Mouse (Mus musculus) hindbrain, embryonic 15.5 days (tissue): ENCODE data around the gene Gm10912. TPM values are rescaled to one million over a fixed set of nuclear protein-coding genes. Genes with fewer than 3 reads are reported as not detected.
A peak's percentile ranks its signal among the peaks of the same experiment; 100 is the strongest.
"Not testable (repeated sequence)": the region's sequence is repeated elsewhere in the genome, so short reads cannot be mapped to it uniquely, and the experiment has no call there.

ENCODE experiments used
- ATAC-seq: fragments of 200-750 bp; cut with Nextera tagmentation; 2 replicates; pipeline ENCODE4 v1.8.0; 2017; ENCODE audit warnings: low read depth, moderate number of reproducible peaks, moderate TSS enrichment; ENCODE audit not compliant: low FRiP score
- H3K27ac ChIP-seq: fragments of 300-500 bp; sonication (generic); replicated peaks from 2 replicates; pipeline ENCODE4 v1.5.1; 2015; ENCODE audit warnings: mild to moderate bottlenecking, inconsistent platforms
- H3K27me3 ChIP-seq: fragments of 300-500 bp; sonication (generic); 2 replicates; pipeline ENCODE4 v1.6.1; 2015; ENCODE audit warnings: control low read depth, inconsistent platforms
- H3K36me3 ChIP-seq: fragments of 300-500 bp; sonication (generic); 2 replicates; pipeline ENCODE4 v1.6.1; 2015; ENCODE audit warnings: control low read depth, inconsistent platforms
- H3K4me1 ChIP-seq: fragments of 300-500 bp; sonication (generic); replicated peaks from 2 replicates; pipeline ENCODE4 v1.6.1; 2015; ENCODE audit warnings: control low read depth, inconsistent platforms
- H3K4me2 ChIP-seq: fragments of 300-500 bp; sonication (generic); 2 replicates; pipeline ENCODE4 v1.6.1; 2015; ENCODE audit warnings: moderate library complexity, mild to moderate bottlenecking, inconsistent platforms
- H3K4me3 ChIP-seq: fragments of 300-500 bp; sonication (generic); 2 replicates; pipeline ENCODE4 v1.5.1; 2015; ENCODE audit warnings: mild to moderate bottlenecking, inconsistent platforms
- H3K9ac ChIP-seq: fragments of 300-500 bp; sonication (generic); 2 replicates; pipeline ENCODE4 v1.6.1; 2015; ENCODE audit warnings: inconsistent platforms
- H3K9me3 ChIP-seq: fragments of 300-500 bp; sonication (generic); 2 replicates; pipeline ENCODE4 v1.6.1; 2016; ENCODE audit warnings: control low read depth, inconsistent platforms
- WGBS: fragments of 180-500 bp; shearing (Covaris S2); methylation state at CpG from one replicate; pipeline ENCODE4 v1.1.7; 2015; 5-methylcytosine and 5-hydroxymethylcytosine counted together
- polyA plus RNA-seq: library from polyadenylated mRNA; unstranded; fragments of >200 nt; fragmentation: Nextera tagmentation; extraction: Ambion mirVana; gene quantifications from 2 replicates; pipeline ENCODE4 v1.2.1, GENCODE M21; 2015

The Gm10912 gene
- polyA plus RNA-seq, 1 experiment from 2014 or later, result not detected

GRCm38 (mm10) chr2:104078285-104078684 lies 12.7 kb downstream of the Gm10912 start:
- 83% methylated on average over 5 of the region's 5 CpGs for WGBS
- not testable (repeated sequence) for H3K4me1 ChIP-seq, H3K4me3 ChIP-seq, H3K36me3 ChIP-seq, H3K9ac ChIP-seq, H3K27me3 ChIP-seq, H3K4me2 ChIP-seq, H3K9me3 ChIP-seq, H3K27ac ChIP-seq, ATAC-seq

DNA sequence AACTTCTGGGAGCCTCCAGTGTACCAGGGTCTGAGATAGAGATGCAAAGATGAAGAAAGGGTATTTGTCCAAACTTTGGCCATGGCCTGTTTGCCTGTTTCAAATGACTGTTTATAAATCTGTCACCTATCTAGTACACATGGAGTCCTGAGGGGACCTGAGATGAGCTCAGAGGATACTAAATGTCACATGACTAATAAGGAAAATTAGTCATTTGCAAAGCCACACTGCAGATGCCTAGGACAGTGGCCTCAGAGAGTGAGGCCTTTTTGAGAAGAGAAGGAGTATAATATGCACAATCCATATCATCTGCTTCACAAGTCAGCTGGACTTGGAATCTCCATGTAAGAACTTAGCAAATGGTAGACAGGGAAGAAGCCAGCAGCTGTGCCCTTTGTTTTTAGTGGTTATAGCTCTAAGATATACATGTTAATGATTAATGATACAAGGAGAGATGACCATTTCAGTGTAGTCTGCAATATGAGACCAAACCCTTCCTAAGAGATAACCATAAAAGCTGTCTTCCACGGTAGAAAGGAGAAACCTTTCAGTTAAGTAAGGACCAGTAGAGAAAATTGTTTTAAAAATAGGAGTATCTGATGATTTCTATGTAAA lies 15.9 kb downstream of the Gm10912 start:
- H3K9me3 ChIP-seq, H3K4me1 ChIP-seq, H3K4me2 ChIP-seq, H3K4me3 ChIP-seq, ATAC-seq, H3K9ac ChIP-seq, H3K36me3 ChIP-seq, H3K27me3 ChIP-seq, H3K27ac ChIP-seq: not testable (repeated sequence)
- no CpG with 5 or more reads among the region's 1 CpGs for WGBS

- no peak overlapping the region for H3K27ac ChIP-seq
- no peaks in the 10 kb centered on the region for H3K9me3 ChIP-seq
- H3K4me1 ChIP-seq, result no peaks in the 10 kb centered on the region
- H3K36me3 ChIP-seq, result no peaks in the 10 kb centered on the region
- no peak overlapping the region for H3K4me3 ChIP-seq
- no peaks in the 10 kb centered on the region for H3K27me3 ChIP-seq
- no peak for ATAC-seq
- no peak overlapping the region for H3K9ac ChIP-seq
- H3K4me2 ChIP-seq, result no peak overlapping the region
Measured at GRCm38 (mm10) chr2:104082474-104082873, 16.8 kb downstream of the Gm10912 start.

DNA sequence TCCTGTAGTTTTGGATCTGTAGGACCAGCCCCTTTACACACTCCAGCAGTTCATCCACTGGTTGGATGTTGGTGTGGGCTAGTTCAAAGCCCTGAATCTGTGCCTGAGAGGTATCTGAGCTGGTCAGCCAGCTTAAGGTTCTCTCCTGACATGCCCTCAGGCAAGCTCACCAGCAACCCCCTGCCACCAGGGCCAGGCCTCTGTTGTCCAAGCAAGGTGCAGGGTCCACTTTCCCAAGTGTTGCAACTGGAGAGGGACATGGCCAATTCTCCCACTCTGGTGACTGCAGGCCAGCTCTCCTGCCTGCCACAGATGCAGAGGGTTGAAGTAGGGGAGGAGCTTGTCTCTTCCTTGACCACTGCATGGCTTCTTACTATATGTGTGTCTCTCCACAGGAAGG lies 18.4 kb downstream of the Gm10912 start:
- ATAC-seq, H3K9me3 ChIP-seq, H3K4me1 ChIP-seq, H3K27me3 ChIP-seq, H3K4me3 ChIP-seq, H3K36me3 ChIP-seq, H3K9ac ChIP-seq, H3K4me2 ChIP-seq, H3K27ac ChIP-seq: not testable (repeated sequence)

- H3K36me3 ChIP-seq, H3K9me3 ChIP-seq, ATAC-seq, H3K4me1 ChIP-seq, H3K4me2 ChIP-seq, H3K27me3 ChIP-seq, H3K4me3 ChIP-seq, H3K9ac ChIP-seq, H3K27ac ChIP-seq: not testable (repeated sequence)
- 92% methylated on average over 1 of the region's 1 CpGs for WGBS
Measured at GRCm38 (mm10) chr2:104087562-104087961, 21.9 kb downstream of the Gm10912 start.

GRCm38 (mm10) chr2:104093305-104093704 lies 27.7 kb downstream of the Gm10912 start:
- no peak overlapping the region for H3K4me2 ChIP-seq
- 89% methylated on average over 2 of the region's 2 CpGs for WGBS
- no peaks in the 10 kb centered on the region for H3K36me3 ChIP-seq
- ATAC-seq, result no peak
- H3K9me3 ChIP-seq, result no peaks in the 10 kb centered on the region
- H3K9ac ChIP-seq, result no peak overlapping the region
- no peak overlapping the region for H3K27ac ChIP-seq
- peaks cover 11% of the 10 kb centered on the region for H3K4me1 ChIP-seq
- H3K27me3 ChIP-seq, result no peaks in the 10 kb centered on the region
- H3K4me3 ChIP-seq, result no peak overlapping the region

GRCm38 (mm10) chr2:104095741-104096213 lies 30.2 kb downstream of the Gm10912 start, which contains the start of gene Cd59a:
Cd59a (plus strand) TSS chr2:104095801.
- peaks cover 11% of the 10 kb centered on the region for H3K4me1 ChIP-seq
- 12% methylated on average over 15 of the region's 15 CpGs for WGBS

GRCm38 (mm10) chr2:104096256-104096655 lies 30.6 kb downstream of the Gm10912 start:
- Histone ChIP-seq H3K27me3 (no peaks in the 10 kb centered on the region), H3K4me1 (peaks cover 11% of the 10 kb centered on the region), H3K36me3 (no peaks in the 10 kb centered on the region), H3K27ac (peak overlapping the region; percentile 76), H3K9ac (peak overlapping the region; percentile 49), H3K4me3 (peak overlapping the region; percentile 43), H3K9me3 (no peaks in the 10 kb centered on the region), H3K4me2 (peak overlapping the region; percentile 64)
- WGBS, result 39% methylated on average over 10 of the region's 10 CpGs
- no peak for ATAC-seq

More at GRCm38 (mm10) chr2:104095741-104096213, 30.2 kb downstream of the Gm10912 start, which contains the start of gene Cd59a:
- peak within 1 kb of the TSS; percentile 49 for H3K9ac ChIP-seq
- H3K4me3 ChIP-seq, result peak within 1 kb of the TSS; percentile 43
- H3K27ac ChIP-seq, result peak within 1 kb of the TSS; percentile 76
- no peaks in the 10 kb centered on the region for H3K36me3 ChIP-seq
- peak; percentile 90 for ATAC-seq
- no peaks in the 10 kb centered on the region for H3K9me3 ChIP-seq
- H3K4me2 ChIP-seq, result peak within 1 kb of the TSS; percentile 64
- H3K27me3 ChIP-seq, result no peaks in the 10 kb centered on the region

GRCm38 (mm10) chr2:104096796-104097195 lies 31.2 kb downstream of the Gm10912 start:
- not testable (repeated sequence) for H3K9me3 ChIP-seq, H3K4me3 ChIP-seq, H3K27ac ChIP-seq, H3K9ac ChIP-seq, H3K36me3 ChIP-seq, H3K27me3 ChIP-seq
- 65% methylated on average over 1 of the region's 1 CpGs for WGBS
- peak overlapping the region; percentile 64; the same call in 1 of the 2 replicates for H3K4me2 ChIP-seq
- peaks cover 11% of the 10 kb centered on the region for H3K4me1 ChIP-seq
- peak; percentile 25; the same call in 1 of the 2 replicates for ATAC-seq

- 95% methylated on average over 4 of the region's 4 CpGs for WGBS
- not testable (repeated sequence) for H3K9ac ChIP-seq, H3K9me3 ChIP-seq, H3K36me3 ChIP-seq, H3K27me3 ChIP-seq, H3K4me3 ChIP-seq, H3K27ac ChIP-seq, H3K4me2 ChIP-seq, ATAC-seq
- peaks cover 11% of the 10 kb centered on the region for H3K4me1 ChIP-seq
Measured at GRCm38 (mm10) chr2:104097396-104097795, 31.8 kb downstream of the Gm10912 start.

DNA sequence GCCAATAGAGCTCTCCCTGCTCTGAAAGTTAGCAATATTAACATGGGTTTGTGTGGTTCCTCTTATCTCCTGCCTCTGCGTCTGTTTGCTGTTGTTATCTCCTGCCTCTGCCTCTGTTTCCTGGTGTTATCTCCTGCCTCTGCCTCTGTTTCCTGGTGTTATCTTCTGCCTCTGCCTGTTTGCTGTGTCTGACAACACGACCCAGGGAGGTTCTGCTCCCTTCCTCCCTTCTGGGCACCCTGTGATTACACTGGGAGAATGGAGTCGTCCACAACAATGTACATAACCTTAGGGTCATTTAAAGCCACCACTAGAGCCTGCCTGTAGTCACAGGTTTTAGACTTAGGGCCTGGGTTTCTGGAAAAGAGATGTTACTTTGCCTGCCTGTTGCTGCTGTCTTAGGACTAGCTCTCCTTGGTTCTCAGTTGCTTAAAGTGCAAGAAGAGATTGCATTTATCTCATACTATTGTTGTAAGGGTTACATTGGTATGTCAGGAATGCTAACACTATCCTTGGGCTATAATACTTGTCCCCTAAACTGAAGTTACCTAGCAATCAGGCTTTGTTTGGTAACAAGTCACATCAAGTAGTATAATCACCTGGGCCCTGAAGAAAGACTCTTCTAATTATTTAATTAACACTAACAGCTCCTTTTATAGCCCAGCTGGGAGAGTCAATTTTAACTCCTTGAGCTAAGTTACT lies 33.1 kb downstream of the Gm10912 start:
- ATAC-seq, result no peak

GRCm38 (mm10) chr2:104099231-104099585 lies 33.6 kb downstream of the Gm10912 start:
- WGBS, result 100% methylated on average over 2 of the region's 2 CpGs
- Histone ChIP-seq H3K4me2 (no peak overlapping the region), H3K4me3 (no peak overlapping the region), H3K9me3 (no peaks in the 10 kb centered on the region), H3K9ac (no peak overlapping the region), H3K36me3 (no peaks in the 10 kb centered on the region), H3K27me3 (no peaks in the 10 kb centered on the region), H3K27ac (no peak overlapping the region), H3K4me1 (peaks cover 11% of the 10 kb centered on the region)
- no peak for ATAC-seq

More for the DNA sequence above, 33.1 kb downstream of the Gm10912 start:
- Histone ChIP-seq H3K27ac (no peak overlapping the region), H3K4me1 (peaks cover 11% of the 10 kb centered on the region), H3K4me2 (no peak overlapping the region), H3K9me3 (no peaks in the 10 kb centered on the region), H3K36me3 (no peaks in the 10 kb centered on the region), H3K4me3 (no peak overlapping the region), H3K9ac (no peak overlapping the region), H3K27me3 (no peaks in the 10 kb centered on the region)
- 36% methylated on average over 3 of the region's 3 CpGs for WGBS
